Mouse (Mus musculus) liver, embryonic 11.5 days (tissue): ENCODE data around the gene Ddn. TPM values are rescaled to one million over a fixed set of nuclear protein-coding genes. Genes with fewer than 3 reads are reported as not detected.

Source experiments
- ATAC-seq: fragments of 200-750 bp; cut with Nextera tagmentation; replicated peaks from 2 replicates; pipeline ENCODE4 v1.8.0; 2017; ENCODE audit warnings: moderate number of reproducible peaks, mild to moderate bottlenecking, moderate TSS enrichment, moderate library complexity; ENCODE audit not compliant: low FRiP score
- DNase-seq: peaks from one replicate; pipeline ENCODE4 v3.0.0-alpha.2; 2017; ENCODE audit warnings: low spot score
- H3K27ac ChIP-seq: fragments of 300-500 bp; sonication (generic); 2 replicates; pipeline ENCODE4 v1.5.1; 2014; ENCODE audit warnings: mild to moderate bottlenecking, low read depth, low read length, control low read depth
- H3K27me3 ChIP-seq: fragments of 300-500 bp; sonication (generic); replicated peaks from 2 replicates; pipeline ENCODE4 v1.6.1; 2014; ENCODE audit warnings: low read length, mixed read lengths; ENCODE audit not compliant: control insufficient read depth, insufficient read depth
- H3K36me3 ChIP-seq: fragments of 300-500 bp; sonication (generic); 2 replicates; pipeline ENCODE4 v1.6.1; 2014; ENCODE audit warnings: mild to moderate bottlenecking, low read length, moderate library complexity, mixed read lengths; ENCODE audit not compliant: control insufficient read depth, insufficient read depth
- H3K4me1 ChIP-seq: fragments of 300-500 bp; sonication (generic); replicated peaks from 2 replicates; pipeline ENCODE4 v1.6.1; 2014; ENCODE audit warnings: low read length, mixed read lengths; ENCODE audit not compliant: control insufficient read depth, insufficient read depth
- H3K4me2 ChIP-seq: fragments of 300-500 bp; sonication (generic); 2 replicates; pipeline ENCODE4 v1.6.1; 2014; ENCODE audit warnings: mild to moderate bottlenecking, control low read depth, moderate library complexity
- H3K4me3 ChIP-seq: fragments of 300-500 bp; sonication (generic); 2 replicates; pipeline ENCODE4 v1.5.1; 2014; ENCODE audit warnings: low read depth, low read length, control low read depth
- H3K9ac ChIP-seq: fragments of 300-500 bp; sonication (generic); 2 replicates; pipeline ENCODE4 v1.6.1; 2014; ENCODE audit warnings: low read depth, low read length, control low read depth
- H3K9me3 ChIP-seq: fragments of 300-500 bp; sonication (generic); 2 replicates; pipeline ENCODE4 v1.6.1; 2016; ENCODE audit warnings: low read length, inconsistent platforms, mixed read lengths; ENCODE audit not compliant: control insufficient read depth
- WGBS: fragments of 180-500 bp; shearing (Covaris S2); extraction: QIAGEN DNeasy Blood & Tissue Kit; methylation state at CpG from one replicate; pipeline ENCODE4 v1.1.7; 2014; 5-methylcytosine and 5-hydroxymethylcytosine counted together
- polyA plus RNA-seq: library from polyadenylated mRNA; unstranded; fragments of >200 nt; fragmentation: Nextera tagmentation; extraction: Ambion mirVana; gene quantifications from 2 replicates; pipeline ENCODE4 v1.2.1, GENCODE M21; 2014

The Ddn gene
- polyA plus RNA-seq, 1 experiment from 2014 or later, result 0.12 TPM

DNA sequence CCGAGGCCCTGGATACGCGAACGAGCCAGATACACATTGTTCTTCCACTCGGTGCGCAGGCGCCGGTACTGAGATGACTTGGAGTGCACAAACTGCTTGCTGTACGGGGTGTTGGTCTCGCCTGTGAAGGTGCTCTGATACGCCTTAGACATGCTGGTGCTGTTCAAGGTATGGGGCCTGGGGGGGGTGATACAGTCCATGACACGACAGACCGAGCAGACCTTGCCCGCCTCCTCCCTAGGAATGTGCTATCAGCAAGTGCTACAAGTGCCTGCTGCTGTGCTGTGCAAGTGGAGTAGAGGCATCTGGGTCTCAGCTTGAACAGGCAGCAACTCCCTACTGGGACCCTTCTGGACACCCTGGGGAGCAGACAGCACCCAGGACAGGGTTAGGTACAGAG, 26.0 kb upstream of the Ddn start:
- Histone ChIP-seq H3K4me1 (peaks cover 30% of the 10 kb centered on the region), H3K27ac (no peak overlapping the region), H3K9ac (no peak overlapping the region), H3K4me3 (no peak overlapping the region), H3K36me3 (peaks cover 51% of the 10 kb centered on the region), H3K27me3 (no peaks in the 10 kb centered on the region), H3K4me2 (no peak overlapping the region), H3K9me3 (no peaks in the 10 kb centered on the region)
- no peak for DNase-seq
- 87% methylated on average over 14 of the region's 14 CpGs for WGBS
- no peak for ATAC-seq

DNA sequence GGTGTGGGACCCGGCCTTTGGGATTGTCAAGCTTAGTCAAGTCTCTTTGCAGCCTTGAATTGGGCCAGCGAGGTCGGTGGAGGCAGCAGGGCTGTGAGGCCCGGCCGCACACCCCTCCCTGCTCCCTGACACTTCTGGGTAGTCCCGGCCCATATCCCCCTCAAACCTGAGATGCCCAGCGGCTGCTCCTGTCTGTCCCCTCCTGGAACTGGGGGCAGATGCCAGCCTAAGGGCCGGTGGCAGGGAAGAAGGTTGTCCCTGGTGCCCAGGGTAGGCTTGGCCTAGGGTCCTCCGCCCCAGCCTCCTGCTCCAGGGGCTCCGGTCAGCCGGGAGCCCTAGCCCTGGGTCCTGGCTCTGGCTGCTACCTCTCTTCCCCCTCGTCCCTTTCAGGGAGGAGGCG, 24.8 kb upstream of the Ddn start:
- Histone ChIP-seq H3K9me3 (no peaks in the 10 kb centered on the region), H3K36me3 (peaks cover 39% of the 10 kb centered on the region), H3K9ac (no peak overlapping the region), H3K27ac (no peak overlapping the region), H3K27me3 (no peaks in the 10 kb centered on the region), H3K4me2 (no peak overlapping the region), H3K4me3 (no peak overlapping the region), H3K4me1 (peaks cover 40% of the 10 kb centered on the region)
- no peak for DNase-seq
- 87% methylated on average over 13 of the region's 13 CpGs for WGBS
- ATAC-seq, result no peak

DNA sequence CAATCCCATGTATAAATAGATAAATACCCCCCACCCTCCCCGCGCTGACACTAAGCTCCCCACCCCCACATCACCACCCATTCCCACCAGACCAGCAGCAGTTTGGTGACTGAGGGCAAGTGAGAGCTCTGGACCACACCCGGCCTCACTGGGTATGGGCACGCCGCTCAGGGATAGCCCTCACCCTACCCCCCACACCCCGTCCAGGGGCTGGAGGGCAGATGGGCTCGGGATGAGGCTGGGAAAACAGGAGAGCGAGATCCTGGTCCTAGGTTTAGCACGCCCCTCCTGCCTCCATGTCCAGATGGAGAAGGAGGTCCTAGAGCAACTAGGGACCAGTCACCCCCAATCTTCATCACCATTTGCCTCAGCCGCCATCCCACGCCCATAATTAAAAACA, 24.0 kb upstream of the Ddn start:
- no peaks in the 10 kb centered on the region for H3K9me3 ChIP-seq
- WGBS, result 66% methylated on average over 11 of the region's 11 CpGs
- no peaks in the 10 kb centered on the region for H3K27me3 ChIP-seq
- H3K9ac ChIP-seq, result peak overlapping the region; percentile 8; the same call in 1 of the 2 replicates
- peaks cover 46% of the 10 kb centered on the region for H3K4me1 ChIP-seq
- ATAC-seq (no peak), DNase-seq (no peak)
- peaks cover 32% of the 10 kb centered on the region for H3K36me3 ChIP-seq
- no peak overlapping the region for H3K4me3 ChIP-seq
- H3K4me2 ChIP-seq, result peak overlapping the region; percentile 71
- peak overlapping the region; percentile 51 for H3K27ac ChIP-seq

DNA sequence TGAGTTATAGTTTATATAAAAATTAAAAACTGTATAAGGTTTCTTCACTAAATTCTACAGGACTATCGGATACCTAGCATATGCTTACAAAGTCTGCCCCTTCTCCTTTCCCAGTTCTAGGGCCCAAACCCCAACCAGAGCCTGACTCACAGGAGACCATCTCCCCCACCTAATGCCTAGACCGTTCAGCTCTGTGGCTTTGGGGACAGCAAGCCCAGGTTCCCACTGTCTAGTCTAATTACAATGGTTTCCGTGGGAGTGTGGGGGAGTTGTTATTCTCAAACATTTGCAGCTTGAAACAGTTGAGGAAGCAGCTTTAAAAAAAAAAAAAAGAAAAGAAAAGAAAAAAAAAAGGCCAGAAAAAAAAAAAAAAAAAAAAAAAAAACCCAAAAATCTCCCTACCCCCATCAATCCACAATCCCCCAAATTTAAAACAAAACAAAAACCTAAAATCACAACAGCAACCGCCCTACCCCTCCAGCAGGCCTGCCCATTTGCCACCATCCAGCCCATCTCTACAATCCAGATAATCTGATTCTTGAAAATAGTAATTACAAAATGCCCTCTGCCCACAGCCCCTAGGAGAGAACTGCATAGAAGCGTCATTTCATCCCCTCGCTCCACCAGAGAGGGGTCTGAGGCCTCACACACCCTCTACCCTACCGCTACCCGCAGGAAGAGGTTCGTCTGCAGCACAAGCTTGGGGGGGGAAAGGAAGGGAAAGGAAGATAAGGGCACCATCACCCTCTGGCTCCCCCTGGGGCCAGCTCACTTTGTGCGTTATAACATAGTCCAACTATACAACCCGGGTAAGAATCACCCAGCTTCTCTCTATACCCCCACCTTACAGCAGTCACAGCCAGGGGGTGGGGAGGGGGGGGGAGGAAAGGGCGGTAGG, 23.1 kb upstream of the Ddn start:
- peak overlapping the region; percentile 96 for H3K27ac ChIP-seq
- H3K36me3 ChIP-seq, result peaks cover 29% of the 10 kb centered on the region
- DNase-seq (peak; percentile 59), ATAC-seq (peak; percentile 51)
- H3K9ac ChIP-seq, result no peak overlapping the region; the same call in 1 of the 2 replicates
- WGBS, result 32% methylated on average over 12 of the region's 12 CpGs
- no peaks in the 10 kb centered on the region for H3K27me3 ChIP-seq
- peak overlapping the region; percentile 71 for H3K4me2 ChIP-seq
- H3K4me3 ChIP-seq, result peak overlapping the region; percentile 72; the same call in 1 of the 2 replicates
- H3K9me3 ChIP-seq, result no peaks in the 10 kb centered on the region
- H3K4me1 ChIP-seq, result peaks cover 50% of the 10 kb centered on the region

DNA sequence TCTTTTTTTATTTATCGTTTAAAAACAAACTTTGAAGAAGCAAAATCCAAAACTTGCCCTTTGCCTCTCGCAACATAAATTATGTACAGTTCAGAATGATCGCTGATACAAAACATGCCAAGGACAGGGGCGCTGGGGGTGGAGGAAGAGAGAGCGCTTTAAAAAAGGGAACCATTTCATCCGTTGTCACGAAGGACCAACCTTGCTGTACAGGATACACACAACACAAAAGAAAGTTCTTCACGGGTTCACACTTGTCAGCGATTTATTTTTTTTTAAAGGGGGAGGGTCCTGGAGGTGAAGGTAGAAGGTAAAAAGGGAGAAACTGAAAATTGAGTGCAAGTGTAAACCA, 22.4 kb upstream of the Ddn start:
- ATAC-seq, result no peak
- H3K9ac ChIP-seq, result peak overlapping the region; percentile 87

DNA sequence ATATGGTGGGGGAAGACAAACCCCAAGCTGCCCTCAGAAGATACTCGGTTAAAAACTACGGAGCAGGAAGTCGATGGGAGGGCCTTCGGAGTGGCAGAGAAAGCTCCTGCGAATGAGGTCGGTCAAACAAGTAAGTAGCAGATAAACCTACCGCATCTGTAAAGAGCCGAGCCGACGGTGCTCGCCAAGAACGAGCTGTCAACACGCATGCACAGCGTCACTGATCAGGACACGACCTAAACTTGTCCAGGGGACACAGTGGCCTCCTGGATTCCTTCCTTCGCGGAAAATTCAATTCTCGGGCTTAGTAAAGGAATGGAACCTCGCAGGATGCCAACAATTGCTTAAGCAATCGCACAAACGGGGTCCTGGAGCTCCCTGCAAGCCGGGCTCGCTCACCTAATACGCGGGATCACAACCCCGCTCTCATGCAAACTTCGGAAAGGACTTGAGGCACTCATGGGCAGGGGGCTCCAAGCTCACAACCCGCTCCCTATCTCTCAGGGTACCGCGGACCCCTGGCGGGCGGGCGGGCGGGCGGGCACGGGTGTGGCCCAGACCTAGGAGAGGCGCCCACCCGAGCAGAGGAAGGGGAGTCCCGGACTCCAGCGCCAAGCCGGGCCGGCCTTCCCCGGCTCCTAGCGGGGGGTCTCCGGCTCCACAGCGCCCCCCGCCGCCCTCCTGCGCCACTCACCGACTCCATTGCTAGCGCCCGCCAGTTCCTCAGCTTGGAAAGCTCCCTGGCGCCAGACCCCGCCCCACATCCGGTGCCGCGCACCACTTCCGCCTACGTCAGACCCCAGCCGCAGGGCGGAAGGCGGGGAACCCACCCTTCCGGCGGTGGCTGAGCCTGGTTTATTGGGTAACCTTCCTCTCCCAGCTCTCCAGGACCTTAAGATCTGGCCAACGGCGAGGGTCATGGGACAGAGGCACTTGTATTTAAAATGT, 21.7 kb upstream of the Ddn start, which contains the start of gene Prkag1:
Gene Prkag1, minus strand, starts transcription at position 786 of the 948 bp plus-strand sequence.
- Histone ChIP-seq H3K4me3 (peak within 1 kb of the TSS; percentile 72), H3K4me2 (peak within 1 kb of the TSS; percentile 71), H3K27ac (peak within 1 kb of the TSS; percentile 96), H3K36me3 (peaks cover 22% of the 10 kb centered on the region), H3K9ac (peak within 1 kb of the TSS; percentile 87), H3K4me1 (peaks cover 54% of the 10 kb centered on the region), H3K9me3 (no peaks in the 10 kb centered on the region), H3K27me3 (no peaks in the 10 kb centered on the region)
- peak; percentile 85 for ATAC-seq
- under 1% methylated on average over 57 of the region's 66 CpGs for WGBS
- peak; percentile 98 for DNase-seq

More for the DNA sequence above, 22.4 kb upstream of the Ddn start:
- Histone ChIP-seq H3K4me2 (peak overlapping the region; percentile 71), H3K27me3 (no peaks in the 10 kb centered on the region), H3K4me1 (peaks cover 50% of the 10 kb centered on the region), H3K9me3 (no peaks in the 10 kb centered on the region), H3K36me3 (peaks cover 25% of the 10 kb centered on the region), H3K4me3 (peak overlapping the region; percentile 72), H3K27ac (peak overlapping the region; percentile 96)
- no peak for DNase-seq
- 6% methylated on average over 9 of the region's 9 CpGs for WGBS

GRCm38 (mm10) chr15:98827611-98828011, 18.3 kb upstream of the Ddn start:
- no peaks in the 10 kb centered on the region for H3K9me3 ChIP-seq

GRCm38 (mm10) chr15:98823434-98823833, 14.1 kb upstream of the Ddn start:
- Histone ChIP-seq H3K4me1 (peaks cover 20% of the 10 kb centered on the region), H3K9me3 (no peaks in the 10 kb centered on the region), H3K27ac (no peak overlapping the region), H3K4me3 (no peak overlapping the region), H3K36me3 (peaks cover 27% of the 10 kb centered on the region), H3K9ac (no peak overlapping the region), H3K4me2 (no peak overlapping the region), H3K27me3 (no peaks in the 10 kb centered on the region)
- ATAC-seq, result no peak
- 67% methylated on average over 3 of the region's 3 CpGs for WGBS
- no peak for DNase-seq

More at GRCm38 (mm10) chr15:98827611-98828011, 18.3 kb upstream of the Ddn start:
- peak; percentile 79 for ATAC-seq
- no peak for DNase-seq
- Histone ChIP-seq H3K36me3 (peaks cover 18% of the 10 kb centered on the region), H3K27me3 (no peaks in the 10 kb centered on the region), H3K4me3 (peak overlapping the region; percentile 5; the same call in 1 of the 2 replicates), H3K4me1 (peaks cover 40% of the 10 kb centered on the region), H3K9ac (no peak overlapping the region), H3K27ac (peak overlapping the region; percentile 82), H3K4me2 (peak overlapping the region; percentile 58)
- WGBS, result 55% methylated on average over 7 of the region's 7 CpGs
